Mouse (Mus musculus) layer of hippocampus, adult 6 months (tissue): ENCODE data around the gene Topbp1. TPM values are rescaled to one million over a fixed set of nuclear protein-coding genes. Genes with fewer than 3 reads are reported as not detected.

Source experiments
- long read RNA-seq, 2 experiments: library from polyadenylated mRNA; unstranded; transcript quantifications; one replicate each; pipeline ENCODE4 v2.0.0; 2019 to 2020
- polyA plus RNA-seq: library from polyadenylated mRNA; unstranded; fragments of <200 nt; fragmentation: Nextera tagmentation; gene quantifications from 2 replicates; pipeline ENCODE4 v1.2.3, GENCODE M21; 2021

The Topbp1 gene
- 1.7 and 1.8 TPM in 2 replicates for polyA plus RNA-seq
- long read RNA-seq, experiment 1, partial matches to known transcripts, result 5 of 5 reads
- long read RNA-seq, experiment 1, other reads (novel, unspliced or antisense), result 0 of 5 reads
- long read RNA-seq, experiment 2, full-length matches to known transcripts, result 2 of 10 reads
- long read RNA-seq, experiment 2, partial matches to known transcripts, result 8 of 10 reads
- long read RNA-seq, experiment 2, other reads (novel, unspliced or antisense), result 0 of 10 reads

GRCm38 (mm10) chr9:103304927-103305326 is at the start of gene Topbp1, which contains the start of gene 1300017J02Rik:
Gene Topbp1, plus strand, starts transcription at chr9:103305215.
Gene 1300017J02Rik, minus strand, starts transcription at chr9:103305082.

GRCm38 (mm10) chr9:103365290-103366247 is 60.6 kb downstream of the Topbp1 start, which contains the start of gene Cdv3:
Gene Cdv3, minus strand, starts transcription at chr9:103365840.

Other genes starting within 250 kb of the Topbp1 start
- gene Rab6b, start 193.4 kb upstream of the Topbp1 start, polyA plus RNA-seq, result 99.8 and 128 TPM in 2 replicates
- gene Srprb, start 103.1 kb upstream of the Topbp1 start, polyA plus RNA-seq, result 28.8 and 30.0 TPM in 2 replicates
- gene Gm20425, start 74.9 kb upstream of the Topbp1 start, polyA plus RNA-seq, result 0.60 and 1.3 TPM in 2 replicates
- 797 and 951 TPM in 2 replicates for gene Trf, start 74.8 kb upstream of the Topbp1 start, polyA plus RNA-seq
- 0.46 TPM in 1 of 2 replicates, not detected in the other for gene 1300017J02Rik, start 133 bp upstream of the Topbp1 start, polyA plus RNA-seq
- gene Cdv3, start 60.6 kb downstream of the Topbp1 start, polyA plus RNA-seq, result 16.7 and 28.9 TPM in 2 replicates
- 6.7 TPM in 2 replicates for gene Bfsp2, start 175.2 kb downstream of the Topbp1 start, polyA plus RNA-seq